Mouse (Mus musculus) 3T3-L1 (cell line): Measurements from ENCODE around the gene Hist1h2bk.

Source experiments
- DNase-seq: peaks from one replicate; pipeline ENCODE4 v3.0.0-alpha.2; 2015; ENCODE audit warnings: low read depth, low spot score

The Hist1h2bk gene

GRCm38 (mm10) chr13:22013716-22014115, 22.0 kb upstream of the Hist1h2bk start:
- no peak for DNase-seq

- DNase-seq: no peak
Observed at GRCm38 (mm10) chr13:22014411-22014845, 21.2 kb upstream of the Hist1h2bk start.

DNA sequence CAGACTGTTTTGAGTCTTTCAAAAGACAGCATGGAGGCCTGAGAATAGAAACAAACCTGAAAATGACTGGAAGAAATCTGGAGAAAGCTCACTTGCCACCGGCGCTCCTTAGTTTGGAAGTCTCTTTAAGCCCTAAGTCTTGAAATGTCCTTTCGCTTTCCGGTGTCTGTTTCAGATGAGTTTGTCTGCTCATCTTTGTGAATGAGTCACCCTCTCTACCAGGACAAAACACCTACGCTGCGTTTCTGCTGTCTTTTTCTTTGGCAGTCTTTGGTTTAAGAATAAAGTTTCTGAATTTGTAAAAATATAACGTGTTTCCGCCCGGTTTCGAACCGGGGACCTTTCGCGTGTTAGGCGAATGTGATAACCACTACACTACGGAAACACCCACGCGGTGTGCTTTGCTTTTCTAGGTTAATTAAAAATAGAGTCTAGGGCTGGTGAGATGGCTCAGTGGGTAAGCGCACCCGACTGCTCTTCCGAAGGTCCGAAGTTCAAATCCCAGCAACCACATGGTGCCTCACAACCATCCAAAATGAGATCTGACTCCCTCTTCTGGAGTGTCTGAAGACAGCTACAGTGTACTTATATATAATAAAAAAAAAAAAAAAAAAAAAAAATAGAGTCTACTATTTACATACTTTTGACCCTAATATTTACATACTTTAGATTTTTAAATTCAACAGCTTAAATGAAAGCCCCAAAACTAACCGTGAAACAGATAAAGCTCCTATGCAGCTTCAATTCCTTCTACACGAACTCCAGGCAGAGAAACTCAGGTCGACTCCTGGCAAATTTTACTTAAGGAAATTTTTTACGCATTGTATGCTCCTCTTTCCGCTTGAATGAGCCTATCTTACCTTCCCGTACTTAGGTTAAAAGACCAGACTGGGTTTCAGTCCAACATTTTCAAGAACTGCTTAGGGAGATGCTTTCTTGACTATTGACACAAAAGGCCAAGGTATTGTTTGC, 19.9 kb upstream of the Hist1h2bk start:
- peak; percentile 95 for DNase-seq

GRCm38 (mm10) chr13:22019934-22020835, 15.5 kb upstream of the Hist1h2bk start:
- DNase-seq: peak; percentile 61

- peak; percentile 87 for DNase-seq
Observed at GRCm38 (mm10) chr13:22020901-22021339, 14.8 kb upstream of the Hist1h2bk start.

DNA sequence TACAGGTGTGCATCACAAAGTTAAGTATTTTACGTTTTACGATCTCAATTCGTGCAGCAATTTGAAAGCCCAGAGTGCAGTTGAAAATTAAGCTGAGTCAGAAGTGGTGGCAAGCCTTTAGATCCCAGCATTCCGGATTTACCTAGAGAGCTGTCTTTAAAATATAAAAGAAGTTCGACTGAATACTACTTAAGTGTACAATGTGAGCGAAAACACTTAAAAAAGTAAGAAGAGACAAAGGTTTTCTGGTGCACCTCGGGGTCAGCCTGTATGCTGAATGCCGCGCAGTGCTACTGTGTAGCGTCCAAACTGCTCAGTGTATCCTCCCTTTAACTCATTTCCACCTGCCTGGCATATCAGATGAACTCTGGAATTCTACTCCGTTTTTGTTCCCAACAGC, 14.1 kb upstream of the Hist1h2bk start:
- DNase-seq: peak; percentile 62

GRCm38 (mm10) chr13:22022241-22022640, 13.4 kb upstream of the Hist1h2bk start:
- peak; percentile 97 for DNase-seq

- peak; percentile 92 for DNase-seq
Observed at GRCm38 (mm10) chr13:22026058-22027031, 9.3 kb upstream of the Hist1h2bk start.

DNA sequence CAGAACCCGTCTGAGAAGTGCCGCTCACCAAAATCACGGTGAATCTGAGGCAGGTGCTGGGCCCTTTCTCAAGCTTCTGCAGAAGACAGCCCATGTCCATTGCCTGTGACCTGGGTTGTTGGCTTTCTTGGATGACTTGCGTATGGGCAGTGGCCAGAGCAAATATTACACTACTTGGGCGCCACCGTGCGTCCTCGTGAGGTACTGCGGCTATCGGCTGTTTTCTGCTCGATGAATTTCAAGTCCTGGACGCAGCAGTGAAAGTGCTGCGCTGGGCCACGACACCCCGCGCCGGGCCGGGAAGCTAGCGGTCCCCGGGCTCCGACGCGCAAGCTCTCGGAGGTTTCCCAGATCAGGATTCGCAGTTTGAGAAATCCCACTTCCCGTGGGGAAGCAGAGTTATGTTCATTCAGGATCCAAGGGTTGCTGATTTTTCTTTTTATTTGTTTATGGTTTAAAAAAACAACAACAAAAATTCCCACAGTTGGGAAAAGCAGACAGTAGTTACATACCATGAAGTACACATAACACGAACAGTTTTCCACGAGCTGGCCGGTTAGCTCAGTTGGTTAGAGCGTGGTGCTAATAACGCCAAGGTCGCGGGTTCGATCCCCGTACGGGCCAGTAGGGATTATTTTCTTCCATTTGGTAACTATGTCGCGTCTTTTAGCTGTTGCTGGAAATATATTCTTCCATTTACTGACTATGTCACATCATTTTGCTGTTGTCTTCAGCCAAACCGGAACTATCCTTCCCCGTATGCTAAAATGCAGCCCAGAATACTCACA, 6.8 kb upstream of the Hist1h2bk start:
- DNase-seq: peak; percentile 97

DNA sequence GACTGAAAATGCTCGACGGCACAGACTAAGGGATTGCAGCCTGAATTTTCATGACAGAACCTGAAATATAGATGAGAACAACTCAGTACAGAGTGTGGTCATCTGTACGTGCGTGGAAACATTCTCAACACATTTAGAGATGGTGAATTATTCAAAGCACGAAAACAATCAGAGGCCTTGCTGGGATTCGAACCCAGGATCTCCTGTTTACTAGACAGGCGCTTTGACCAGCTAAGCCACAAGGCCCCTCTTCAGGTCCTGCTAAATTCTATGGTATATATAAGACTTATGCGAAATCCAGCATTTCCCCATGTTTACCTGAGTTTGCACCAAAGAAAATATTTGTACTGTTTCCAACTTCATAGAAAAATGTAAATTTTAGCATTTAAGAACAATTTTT, 5.7 kb upstream of the Hist1h2bk start:
- peak; percentile 77 for DNase-seq

DNA sequence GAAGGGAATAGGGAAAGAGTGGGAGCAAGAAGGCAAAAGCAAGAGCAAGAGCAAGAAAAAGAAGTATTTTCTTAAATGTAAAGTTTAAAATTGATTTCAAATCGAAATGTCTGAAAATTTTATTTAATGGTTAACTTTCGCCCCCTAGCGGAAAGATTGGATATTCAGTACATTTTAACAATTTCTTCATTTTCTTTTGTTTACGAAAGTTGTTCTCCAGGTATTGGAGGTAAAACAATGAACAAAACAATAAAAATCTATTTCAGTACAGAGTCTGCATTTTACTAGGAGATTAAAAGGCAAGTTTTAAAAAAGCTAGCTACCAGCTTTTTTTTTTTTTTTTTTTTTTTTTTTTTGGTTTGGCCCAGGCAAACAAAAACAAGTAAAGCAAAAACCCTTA, 5.2 kb upstream of the Hist1h2bk start:
- DNase-seq: peak; percentile 67

GRCm38 (mm10) chr13:22033741-22034442, 1.8 kb upstream of the Hist1h2bk start:
- DNase-seq: peak; percentile 49

DNA sequence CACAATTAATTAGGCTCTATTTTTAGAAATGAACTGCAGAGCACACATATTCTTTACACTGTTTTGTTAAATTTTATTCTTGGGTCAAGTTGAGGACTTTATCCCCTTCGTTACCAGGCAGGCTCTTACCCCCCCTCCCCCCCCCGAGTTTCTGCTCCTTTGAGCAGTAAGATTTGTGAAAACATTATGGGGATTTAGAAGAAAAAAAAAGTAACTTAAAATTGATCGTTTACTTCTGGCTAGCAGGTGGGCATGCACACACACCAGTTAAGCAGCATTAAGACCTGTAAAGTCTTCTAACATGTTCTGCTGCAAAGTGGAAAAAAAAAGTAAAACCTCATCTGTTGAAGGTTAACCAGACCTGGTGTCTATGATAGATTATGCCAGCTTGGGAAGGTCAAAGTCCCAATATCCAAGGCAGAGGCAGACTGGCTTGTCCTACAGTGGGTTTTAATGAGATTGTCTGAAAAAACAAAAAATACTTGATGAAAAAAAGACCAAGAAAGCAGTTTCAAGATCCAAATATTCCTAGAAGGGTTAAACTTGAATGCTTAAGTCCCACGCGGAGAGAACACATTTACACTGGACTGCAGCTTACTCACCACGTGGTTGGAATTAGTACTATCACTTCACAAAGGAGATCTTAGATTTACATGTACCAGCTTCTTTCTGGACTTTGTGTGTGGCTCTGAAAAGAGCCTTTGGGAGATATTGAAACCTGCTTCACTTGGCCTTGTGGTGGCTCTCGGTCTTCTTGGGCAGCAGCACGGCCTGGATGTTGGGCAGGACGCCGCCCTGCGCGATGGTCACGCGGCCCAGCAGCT, 1.0 kb upstream of the Hist1h2bk start:
- peak; percentile 61 for DNase-seq

- DNase-seq: peak; percentile 59
Observed at GRCm38 (mm10) chr13:22036149-22036956, 683 bp downstream of the Hist1h2bk start.

DNA sequence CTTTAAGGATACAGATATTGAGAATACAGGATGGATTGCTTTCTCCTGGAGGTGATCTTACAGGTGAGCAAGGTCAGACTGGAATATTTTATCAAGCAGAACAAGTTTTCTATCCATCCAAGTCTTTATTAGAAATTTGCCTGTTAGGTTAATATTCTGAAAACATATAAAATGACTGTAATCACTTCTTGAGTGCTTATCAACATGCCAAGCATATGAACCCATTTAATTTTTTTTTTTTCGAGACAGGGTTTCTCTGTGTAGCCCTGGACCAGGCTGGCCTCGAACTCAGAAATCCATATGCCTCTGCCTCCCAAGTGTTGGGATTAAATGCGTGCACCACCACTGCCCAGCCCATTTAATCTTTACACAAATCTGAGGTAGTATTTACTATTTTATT, 1.3 kb downstream of the Hist1h2bk start:
- peak; percentile 33 for DNase-seq

DNA sequence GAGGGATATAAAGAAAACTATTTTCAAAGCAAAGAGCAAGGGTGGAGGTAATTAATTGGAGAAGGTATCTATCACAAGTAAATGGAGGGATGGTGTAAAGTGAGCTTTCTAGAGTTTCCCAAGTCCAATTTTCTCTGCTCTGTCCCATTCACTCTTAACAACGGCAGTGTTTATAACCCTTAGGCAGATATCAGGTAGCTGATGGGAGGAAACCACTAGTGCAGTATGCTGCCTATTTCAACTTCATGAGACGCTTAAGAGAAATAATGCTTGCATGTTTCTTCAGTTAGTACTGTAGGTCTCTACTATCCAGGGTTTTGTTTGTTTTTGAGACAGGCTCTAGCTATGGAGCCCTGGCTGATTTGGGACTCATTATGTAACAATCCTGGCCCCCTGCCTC, 1.7 kb downstream of the Hist1h2bk start:
- DNase-seq: no peak

GRCm38 (mm10) chr13:22039364-22039763, 3.7 kb downstream of the Hist1h2bk start:
- DNase-seq: no peak
